Mouse (Mus musculus) spleen, postnatal 36 days (tissue): ENCODE data around the gene Scn9a.

Experiments
- DNase-seq, 2 experiments: peaks; one replicate each; pipeline ENCODE4 v3.0.0; 2022; ENCODE audit warnings: low spot score in 2 of 2, mixed read lengths in 1 of 2

The Scn9a gene

DNA sequence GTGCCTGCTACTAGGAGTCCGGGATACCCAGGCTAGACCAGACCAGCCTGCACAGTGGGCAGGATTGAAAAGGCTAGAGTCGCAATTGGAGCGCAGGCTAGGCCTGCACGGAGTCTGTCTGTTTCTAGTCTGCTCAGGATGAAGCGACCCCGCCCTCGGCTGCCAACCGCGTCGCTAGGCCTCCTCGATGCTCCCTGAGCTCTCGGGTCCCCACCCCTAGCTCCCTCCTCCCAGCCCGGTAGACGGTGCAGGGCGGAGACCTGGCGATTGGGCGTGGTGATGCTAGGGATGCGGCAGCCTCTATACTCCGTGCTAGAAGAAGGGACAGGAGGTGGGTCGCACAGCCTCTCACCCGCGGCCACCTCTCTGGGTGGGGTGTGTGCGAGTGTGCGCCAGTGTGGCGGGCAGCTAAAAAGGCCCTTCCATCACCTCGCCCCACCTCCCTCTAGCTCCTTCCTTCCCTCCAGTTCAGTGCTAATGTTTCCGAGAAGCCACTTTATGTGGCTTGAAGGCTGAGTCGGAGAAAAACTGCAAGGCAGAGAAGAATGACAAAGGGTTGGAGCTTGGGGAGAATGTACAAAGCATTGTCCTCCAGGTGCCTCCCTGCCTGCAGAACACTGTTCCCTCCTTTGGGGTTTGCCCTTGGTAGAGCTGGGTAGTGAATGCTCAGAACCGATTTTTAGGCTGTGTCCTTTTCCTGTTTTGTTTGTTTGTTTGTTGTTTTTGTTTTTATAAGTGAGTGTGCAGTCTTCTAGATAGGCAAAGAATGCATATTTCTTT lies at the start of gene Scn9a:
Gene Scn9a, minus strand, starts transcription at position 383 of the 780 bp plus-strand sequence.
- no peak for DNase-seq

DNA sequence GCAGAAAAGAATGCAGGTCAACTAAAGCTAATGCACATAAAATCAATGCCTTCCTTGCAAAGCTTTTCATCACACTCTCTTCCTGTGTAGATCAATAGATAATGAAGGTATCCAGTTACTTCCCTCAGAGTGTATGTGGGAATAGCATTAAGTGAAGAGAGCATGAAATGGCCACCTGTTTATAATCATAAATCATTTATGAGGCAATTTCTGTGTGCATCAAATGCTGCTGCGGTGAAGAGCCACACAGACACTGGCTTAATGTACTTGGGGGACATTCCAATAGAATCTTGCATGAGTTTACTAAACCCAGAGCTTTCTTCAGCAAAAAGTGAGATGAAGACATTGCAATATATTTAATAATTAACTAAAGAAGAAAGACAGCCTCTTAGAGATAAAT lies 27.2 kb upstream of the Scn9a start:
- DNase-seq = no peak

DNA sequence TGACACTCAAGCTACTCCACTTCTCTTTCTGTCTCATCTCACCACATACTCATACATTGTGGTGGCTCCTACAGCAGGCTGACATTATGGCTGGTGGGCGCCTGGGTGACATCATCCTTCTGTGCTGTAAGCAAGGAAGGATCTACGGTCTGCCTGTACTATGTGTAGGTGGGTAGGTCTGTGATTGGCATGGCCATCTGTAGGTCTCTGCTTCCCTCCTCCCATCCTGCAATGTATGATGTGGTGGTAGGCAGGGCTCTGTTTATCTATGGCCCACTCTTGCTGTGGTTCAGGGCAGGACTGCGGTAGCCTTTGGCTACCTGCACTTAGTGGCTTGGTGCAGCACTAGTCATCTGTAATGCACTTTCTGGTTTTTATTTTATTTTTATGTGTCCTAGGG lies 21.7 kb upstream of the Scn9a start:
- DNase-seq = no peak

DNA sequence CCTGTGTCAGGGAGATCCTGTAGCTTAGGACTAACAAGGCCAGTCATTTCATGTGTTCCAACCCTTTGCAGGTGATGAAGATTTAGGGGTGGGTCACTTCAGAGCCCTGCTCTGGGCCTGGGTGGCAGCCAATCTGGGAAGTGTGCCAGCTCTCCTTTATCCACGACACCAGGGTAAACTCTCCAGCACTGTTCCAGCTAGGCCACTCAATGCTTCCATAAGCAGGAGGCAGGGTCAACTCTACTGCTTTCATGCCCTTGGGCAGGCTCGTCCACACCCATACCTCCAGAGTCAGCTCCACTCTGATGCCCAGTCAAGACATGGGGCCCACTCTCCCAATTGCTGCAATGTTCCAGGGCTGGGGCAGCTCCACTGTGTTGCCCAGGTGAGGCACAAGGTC lies 20.7 kb upstream of the Scn9a start:
- DNase-seq = no peak

DNA sequence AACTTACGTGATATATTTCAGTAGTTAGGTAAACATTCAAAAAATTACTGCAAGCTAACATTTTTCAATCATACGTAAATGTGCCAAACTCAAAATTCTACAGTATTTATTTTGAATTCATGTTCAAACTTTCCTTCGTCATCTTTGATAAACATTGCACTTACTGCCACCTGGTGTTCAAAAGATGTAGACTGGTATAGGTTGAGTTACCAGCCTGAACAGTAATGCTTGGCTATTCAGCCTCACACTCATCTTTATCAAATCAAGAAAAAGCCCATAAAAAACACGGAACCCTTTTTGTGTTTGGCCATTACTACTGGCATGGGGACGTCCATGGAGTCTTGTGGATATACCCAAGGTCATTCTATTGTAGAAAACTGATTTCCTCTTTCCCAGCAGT lies 9.6 kb upstream of the Scn9a start:
- no peak for DNase-seq

DNA sequence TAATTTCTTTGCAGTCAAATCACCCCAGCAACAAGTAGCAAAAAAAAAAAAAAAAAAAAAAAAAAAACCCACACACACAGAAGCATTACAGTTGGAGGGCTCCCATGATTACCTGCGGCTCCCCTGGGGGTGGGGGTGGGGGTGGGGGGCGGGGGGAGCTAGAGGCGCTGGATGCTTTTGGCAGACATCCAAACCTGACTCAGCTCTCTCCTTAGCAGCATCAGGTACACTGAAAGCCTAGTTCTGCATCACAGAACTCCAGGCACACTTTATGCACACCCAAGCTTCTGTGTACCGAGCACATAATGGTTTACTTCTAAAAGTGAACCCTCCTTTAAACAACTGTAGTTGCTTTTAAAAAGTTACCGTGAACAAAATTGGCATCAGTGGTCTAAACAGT lies 2.0 kb downstream of the Scn9a start:
- DNase-seq = no peak

DNA sequence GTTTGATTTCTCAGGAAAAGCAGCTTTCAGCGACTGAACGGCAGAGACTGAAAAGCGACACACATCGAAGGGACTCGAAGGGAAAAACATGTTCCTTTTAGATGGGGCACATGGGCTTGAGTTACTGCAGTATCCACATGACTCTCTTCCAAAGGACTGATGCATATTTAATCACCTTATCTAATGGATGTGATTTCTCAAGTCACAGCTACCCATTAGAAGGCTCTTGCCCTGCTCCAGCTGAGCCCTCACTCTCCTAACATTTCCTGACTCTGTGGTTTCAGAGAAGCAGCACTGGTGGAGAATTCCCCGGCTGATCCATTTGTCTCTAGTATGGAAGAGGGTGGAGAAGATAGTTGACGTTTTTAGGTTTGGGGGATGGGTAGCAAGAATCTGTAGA lies 23.7 kb downstream of the Scn9a start:
- no peak for DNase-seq

DNA sequence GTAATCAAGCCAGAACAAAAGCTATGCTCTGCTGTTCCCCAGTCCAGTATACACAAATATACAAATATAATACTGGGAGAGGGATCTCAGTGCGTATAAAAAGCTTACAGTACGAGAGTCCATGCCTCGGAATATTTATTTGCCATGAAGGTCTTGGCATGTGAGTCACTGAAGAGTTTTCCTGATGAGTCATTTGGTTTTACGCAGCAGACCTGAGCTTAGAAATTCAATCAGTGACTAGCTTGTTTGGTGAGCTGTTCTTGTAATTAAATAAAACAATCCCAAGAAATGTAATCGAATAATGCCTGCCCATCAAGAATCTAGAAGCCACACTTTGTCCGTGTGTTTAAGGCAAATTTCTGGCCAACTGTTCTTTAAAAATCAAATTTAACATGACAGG lies 37.4 kb downstream of the Scn9a start:
- no peak for DNase-seq

DNA sequence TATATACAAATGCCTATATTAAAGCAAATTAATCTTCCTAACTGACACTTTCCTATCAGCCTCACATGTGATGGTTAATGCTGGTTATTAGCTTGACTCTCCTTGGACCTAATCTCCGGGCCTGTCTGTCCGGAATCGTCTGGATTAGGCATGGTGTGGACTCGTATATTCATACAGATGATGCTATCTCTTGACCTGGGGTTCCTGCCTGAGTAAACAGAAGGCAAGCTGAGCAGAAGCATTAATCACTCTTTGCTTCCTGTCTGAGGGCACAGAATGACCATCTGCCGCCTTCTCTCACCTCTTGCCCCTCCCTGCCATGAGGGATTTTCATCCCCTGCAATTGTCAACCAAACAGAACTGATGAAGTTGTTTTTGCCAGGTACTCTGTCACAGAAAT lies 38.6 kb downstream of the Scn9a start:
- DNase-seq = no peak

DNA sequence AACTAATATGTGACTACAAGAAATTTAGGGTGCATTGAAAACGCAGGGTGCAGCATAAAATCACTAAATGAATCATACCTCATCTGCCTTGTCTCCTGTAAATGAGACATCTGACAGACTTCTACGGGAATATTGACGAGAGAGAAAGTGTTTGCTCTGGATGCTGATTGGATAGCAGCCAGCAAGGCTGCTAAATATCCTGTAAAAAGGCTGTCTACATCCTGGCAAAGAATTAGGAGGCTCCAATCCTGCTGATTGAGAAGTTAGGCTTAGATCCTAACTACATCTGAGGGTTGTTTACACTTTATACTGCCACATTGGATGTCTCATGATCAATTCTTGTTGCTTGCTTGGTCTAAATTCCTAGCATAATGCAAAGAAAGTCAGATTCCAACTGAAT lies 44.6 kb downstream of the Scn9a start:
- DNase-seq = no peak

DNA sequence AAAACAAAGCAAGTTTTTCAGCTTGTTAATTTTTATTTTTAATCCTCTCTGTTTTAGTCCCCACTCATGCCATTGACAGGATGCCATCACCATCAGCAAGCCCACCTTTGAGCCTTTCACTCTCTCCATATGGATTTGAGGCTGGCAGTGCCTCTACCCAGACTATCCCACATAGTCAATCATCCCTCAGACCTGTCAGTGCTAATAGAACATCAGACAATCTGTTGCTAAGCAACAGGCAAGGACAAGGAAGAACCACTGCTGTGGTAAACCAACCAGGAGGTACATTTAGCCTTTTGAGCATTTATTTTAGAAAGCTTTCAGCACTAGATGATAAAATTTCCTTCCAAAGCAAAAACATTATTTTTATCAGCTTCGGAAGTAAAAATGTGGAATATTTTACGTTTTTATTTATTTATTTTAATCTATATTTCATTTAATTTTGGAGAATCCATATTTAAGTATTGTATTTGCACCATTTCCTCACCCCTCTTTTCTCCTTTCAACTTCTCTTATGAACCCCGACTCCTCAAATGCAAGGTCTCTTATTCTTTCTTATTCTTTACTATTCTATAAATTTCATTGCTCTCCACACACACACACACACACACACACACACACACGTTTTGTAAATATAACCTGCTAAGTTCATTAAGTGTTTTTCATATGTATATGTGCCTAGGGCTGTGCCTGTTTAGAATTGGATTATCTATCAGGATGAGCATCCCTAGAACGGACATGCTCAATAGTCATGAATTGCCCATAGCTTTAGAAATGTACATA lies 54.5 kb downstream of the Scn9a start:
- no peak for DNase-seq

DNA sequence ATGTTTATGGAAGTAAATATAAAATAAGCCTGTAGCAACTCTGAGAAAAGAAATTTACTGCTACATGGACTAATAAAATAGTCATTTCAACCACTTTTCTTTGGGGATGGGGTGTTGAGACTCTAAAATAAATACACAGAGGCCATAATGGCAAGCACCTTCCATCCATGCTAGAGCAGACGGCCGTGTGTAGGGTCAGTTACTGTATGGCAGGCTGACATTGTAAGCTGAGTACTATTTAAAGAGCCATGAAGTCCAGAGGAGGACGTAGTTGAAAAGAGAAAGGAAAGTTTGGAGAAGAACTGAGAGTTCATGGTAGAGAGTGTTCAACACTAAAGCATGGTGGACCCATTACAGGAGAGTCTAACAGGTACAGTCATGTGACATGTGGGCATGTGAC lies 86.5 kb downstream of the Scn9a start:
- no peak for DNase-seq

DNA sequence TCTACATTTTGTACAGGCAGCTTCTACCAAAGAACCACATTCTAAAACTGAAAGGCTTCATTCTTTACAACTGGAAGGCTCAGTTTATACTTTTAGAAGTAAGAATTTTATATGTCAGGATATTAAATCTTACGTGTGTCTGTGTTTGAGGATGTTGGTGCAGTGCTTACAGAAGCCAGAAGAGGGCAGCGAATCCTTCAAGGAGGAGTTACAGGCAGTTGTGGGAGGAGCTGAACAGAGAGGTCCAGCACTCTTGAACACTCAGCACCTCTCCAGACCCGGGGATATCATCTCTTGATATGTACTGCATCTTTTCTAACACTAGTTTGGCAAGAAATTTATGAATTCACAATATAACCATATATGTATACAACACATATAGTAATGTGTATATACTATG lies 114.8 kb downstream of the Scn9a start:
- DNase-seq = no peak

DNA sequence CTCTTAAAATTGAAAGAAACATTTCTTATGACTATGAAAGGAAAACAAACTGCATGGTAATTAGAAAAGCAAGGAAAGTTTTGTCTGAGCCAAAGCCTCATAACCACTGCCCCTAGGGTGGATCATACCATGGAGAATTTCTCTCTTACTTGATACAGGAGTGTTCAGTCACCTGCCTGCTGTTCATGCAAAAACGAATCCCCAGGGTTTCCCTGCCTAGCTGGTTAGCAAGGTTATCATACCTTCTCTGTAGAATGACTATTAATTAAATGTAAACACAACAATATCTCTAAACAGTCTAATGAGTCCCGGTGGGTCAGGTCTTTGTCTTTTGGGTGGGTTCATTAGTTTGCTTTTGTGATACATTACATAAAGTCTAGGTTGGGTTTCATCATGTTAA lies 123.3 kb downstream of the Scn9a start:
- no peak for DNase-seq

DNA sequence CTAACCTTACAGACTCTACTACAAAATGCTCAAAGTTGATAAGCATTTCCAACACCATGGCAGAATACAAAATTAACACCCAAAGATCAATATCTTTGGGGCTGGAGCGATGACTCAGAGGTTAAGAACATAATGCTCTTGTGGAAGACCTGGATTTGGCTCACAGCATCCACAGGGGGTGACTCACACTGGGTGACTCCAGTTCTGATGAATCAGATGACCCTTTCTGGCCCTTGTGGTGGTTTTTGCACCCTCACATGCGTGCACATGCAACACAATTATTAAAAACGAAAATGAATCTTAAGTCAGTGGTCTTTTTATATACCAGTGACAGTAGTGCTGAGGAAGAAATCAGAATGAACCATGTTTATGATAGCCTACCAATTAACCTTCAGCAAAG lies 126.7 kb downstream of the Scn9a start:
- no peak for DNase-seq

DNA sequence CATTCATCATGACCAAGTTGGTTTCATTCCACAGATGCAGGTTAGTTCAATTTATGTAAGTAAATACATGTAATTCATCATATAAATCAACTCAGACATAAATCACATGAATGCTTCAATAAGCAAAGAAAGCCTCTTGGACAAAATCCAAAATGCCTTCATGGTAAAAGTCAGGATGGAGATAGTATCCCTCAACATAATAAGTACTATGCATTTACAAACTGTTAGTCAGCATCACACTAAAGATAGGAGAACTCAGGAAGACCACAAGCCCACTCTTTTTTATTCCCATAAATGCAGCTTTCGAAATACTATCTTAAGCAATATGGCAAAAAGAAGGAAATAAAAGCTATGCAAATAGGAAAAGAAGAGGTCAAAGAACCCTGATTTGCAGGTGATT lies 127.1 kb downstream of the Scn9a start:
- DNase-seq = no peak

DNA sequence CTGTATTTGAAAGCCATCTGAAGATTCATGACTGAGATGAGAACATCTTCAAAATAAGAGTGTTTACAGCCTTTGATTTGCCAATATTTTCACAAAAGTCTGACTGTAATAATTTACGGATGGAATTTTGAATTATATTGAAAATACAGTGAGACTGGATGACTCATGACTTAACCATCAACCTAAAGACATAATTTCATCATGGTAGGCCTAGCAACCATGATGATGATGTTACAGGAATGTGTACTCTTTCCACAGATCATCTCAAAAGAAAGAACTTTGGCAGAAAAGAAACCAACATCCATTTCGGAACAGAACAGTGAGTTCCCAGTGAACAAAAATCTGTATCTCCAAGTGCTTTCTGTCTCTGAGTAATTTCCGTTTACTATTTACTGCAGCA lies 132.6 kb downstream of the Scn9a start:
- no peak for DNase-seq

DNA sequence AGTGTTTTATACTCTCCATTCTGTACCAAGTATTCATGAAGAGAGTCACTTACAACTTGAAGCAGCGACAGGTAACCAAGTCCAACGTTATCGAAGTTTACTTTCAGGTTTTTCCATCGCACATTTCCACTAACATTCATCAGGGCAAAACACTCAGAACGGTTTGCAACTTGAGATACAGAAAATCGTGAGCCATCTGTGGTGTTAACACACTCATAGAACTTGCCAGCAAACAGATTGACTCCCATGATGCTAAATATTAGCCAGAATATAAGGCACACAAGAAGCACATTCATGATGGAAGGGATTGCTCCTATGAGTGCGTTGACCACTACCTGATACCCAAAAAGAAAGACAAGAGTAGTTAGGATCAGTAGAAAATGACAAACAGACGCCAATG lies 140.2 kb downstream of the Scn9a start:
- no peak for DNase-seq

DNA sequence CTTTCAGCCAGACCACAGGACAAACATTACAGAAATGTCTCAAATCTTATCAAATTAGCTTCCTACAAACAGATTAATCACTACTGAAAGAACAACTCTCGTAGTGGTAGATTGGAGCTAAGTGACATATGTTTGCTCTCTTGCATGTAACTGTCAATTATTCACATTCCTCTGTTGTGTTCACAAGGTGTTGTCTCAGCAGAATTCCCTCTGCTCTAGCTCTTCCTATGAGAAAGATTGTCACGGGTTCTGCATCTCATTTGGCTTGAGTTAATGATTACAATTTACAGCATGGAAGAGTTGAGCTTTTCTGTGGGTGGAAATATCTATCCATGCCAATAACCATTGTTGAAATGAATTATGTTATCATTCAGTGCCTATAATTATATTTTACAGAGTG lies 156.4 kb downstream of the Scn9a start:
- no peak for DNase-seq

DNA sequence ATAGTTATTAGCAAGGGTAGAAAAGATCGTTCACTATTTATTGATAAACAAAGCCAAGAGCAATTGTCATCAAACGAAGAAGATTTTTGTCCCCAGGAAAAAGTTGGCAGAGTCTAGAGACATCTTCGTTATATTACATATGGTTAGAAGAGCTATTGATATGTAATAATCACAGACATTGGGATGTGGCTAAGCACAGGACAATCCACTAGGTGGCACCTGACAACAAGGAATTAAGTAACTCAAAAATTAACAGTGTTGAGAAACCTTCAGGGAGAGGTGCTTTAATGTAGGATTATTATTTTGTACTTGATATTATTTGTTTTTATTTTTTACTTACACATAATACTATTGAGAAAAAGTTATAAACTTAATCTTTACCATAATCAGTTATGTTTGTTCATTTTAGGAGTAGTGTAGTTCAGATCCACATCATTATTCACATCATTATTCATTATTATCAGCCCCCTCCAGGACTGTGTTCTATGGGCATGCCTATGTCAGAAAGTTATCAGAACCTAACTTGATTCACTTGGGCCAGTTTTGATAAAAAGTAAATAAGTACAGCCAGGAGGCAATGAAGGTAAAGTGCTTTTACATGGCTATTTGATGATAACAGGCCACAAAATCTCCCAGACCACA lies 161.5 kb downstream of the Scn9a start:
- DNase-seq = no peak

DNA sequence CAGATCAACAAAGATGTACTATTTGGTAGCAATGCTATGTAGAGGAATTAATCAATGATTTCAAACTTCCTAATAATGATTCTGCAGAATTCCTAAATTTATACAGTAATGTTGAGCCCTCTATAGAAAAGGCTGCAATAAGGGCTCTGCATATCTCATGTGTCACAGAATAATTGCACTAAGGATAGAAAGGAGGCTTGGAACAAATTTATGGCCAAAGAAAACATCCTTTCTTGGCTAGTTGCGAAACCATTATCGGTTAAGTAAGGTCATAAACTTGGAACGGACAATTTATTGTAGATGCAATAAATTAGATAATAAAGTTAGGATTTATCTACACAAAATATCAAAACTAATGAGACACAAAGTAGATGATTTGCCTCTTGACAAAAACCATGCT lies 169.3 kb downstream of the Scn9a start:
- no peak for DNase-seq

DNA sequence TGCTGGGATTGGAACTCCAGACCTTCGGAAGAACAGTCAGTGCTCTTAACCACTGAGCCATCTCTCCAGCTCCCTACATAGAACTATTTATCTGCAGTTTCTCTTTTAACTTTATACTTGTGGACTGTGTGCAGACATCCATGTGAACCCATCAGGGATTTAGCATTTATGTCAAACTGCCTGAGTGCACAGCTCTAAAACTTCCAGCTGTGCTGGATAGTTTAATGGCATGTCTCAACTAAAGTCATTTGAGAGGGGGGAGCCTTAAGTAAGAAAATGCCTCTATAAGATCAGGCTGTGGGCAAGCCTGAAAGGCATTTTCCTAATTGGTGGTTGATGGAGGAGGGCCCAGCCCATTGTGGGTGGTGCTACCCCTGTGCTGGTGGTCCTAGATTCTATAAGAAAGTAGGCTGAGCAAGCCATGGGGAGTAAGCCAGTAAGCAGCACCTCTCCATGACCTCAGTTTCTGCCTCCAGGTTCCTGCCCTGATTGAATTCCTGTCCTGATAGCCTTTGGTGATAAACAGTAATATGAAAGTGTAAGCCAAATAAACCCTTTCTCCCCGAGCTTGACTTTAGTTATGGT lies 169.8 kb downstream of the Scn9a start:
- no peak for DNase-seq

DNA sequence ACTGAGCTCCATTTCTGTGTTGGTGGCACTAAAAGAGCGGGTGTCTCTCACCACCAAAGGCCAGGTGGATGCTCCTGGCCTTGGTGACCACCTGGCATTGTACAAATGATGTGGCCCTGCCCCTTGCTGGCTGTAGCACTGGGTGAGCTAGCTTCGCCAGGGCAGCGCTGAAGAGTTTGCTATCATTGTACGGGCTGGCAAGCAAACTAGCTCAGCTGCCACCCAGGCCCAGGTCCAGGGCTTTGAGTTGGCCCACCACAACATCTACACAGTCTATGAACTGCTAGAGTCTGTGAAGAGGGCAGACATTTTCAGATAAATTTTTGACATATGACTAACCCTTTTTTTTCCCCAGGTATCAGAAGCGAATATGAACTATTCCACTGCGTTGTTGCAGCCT lies 170.8 kb downstream of the Scn9a start:
- no peak for DNase-seq
